Comparison of ENCODE assay signal across 12 mouse cellular contexts in genomic region chr4:109433641-109434040, GRCm38 (mm10). TPM values are rescaled to one million over a fixed set of nuclear protein-coding genes. Genes with fewer than 3 reads are reported as not detected.
DNase-seq lines count a peak whose midpoint lies in the region; ATAC-seq and TF ChIP-seq lines count a peak whose summit lies in the region.
"Had no signal": no experiment of that assay in that cellular context is flagged by ENCODE, and none has a peak within 500 bp of the region (broad histone marks: within the 10 kb centered on the region; RNA-seq: fewer than 3 reads in every experiment).

No protein-coding gene starts in this region.

- no peaks in the 10 kb centered on the region for H3K27me3 ChIP-seq in heart, embryonic 10.5 days (ENCODE audit: insufficient read depth, poor library complexity, severe bottlenecking)
- no peaks in the 10 kb centered on the region for H3K27me3 ChIP-seq in heart, embryonic 15.5 days
- H3K27me3 ChIP-seq in midbrain, postnatal 0 days (ENCODE audit: insufficient read depth, low read length): no peaks in the 10 kb centered on the region
- no peaks in the 10 kb centered on the region for H3K27me3 ChIP-seq in hindbrain, embryonic 13.5 days
- H3K27me3 ChIP-seq: hindbrain, embryonic 15.5 days; limb, embryonic 12.5 days had no signal

- no peak overlapping the region; the same call in 1 of the 2 replicates for H3K27ac ChIP-seq in heart, embryonic 10.5 days
- H3K27ac ChIP-seq in heart, embryonic 15.5 days: peak overlapping the region; percentile 6
- H3K27ac ChIP-seq in midbrain, postnatal 0 days (ENCODE audit: low read depth, low read length): no peak overlapping the region
- no peak overlapping the region for H3K27ac ChIP-seq in hindbrain, embryonic 13.5 days
- H3K27ac ChIP-seq: hindbrain, embryonic 15.5 days had no signal

- 70% methylated on average over 6 of the region's 6 CpGs for WGBS in heart, embryonic 10.5 days
- WGBS in heart, embryonic 15.5 days: 45% methylated on average over 6 of the region's 6 CpGs
- WGBS in lung, adult 2 months: 52% methylated on average over 6 of the region's 6 CpGs
- WGBS in midbrain, postnatal 0 days: 76% methylated on average over 6 of the region's 6 CpGs
- WGBS in hindbrain, embryonic 13.5 days: 85% methylated on average over 6 of the region's 6 CpGs

- H3K4me2 ChIP-seq in heart, embryonic 15.5 days: no peak overlapping the region
- H3K4me2 ChIP-seq in midbrain, postnatal 0 days (ENCODE audit: low read depth, low read length, poor library complexity, severe bottlenecking): no peak overlapping the region
- H3K4me2 ChIP-seq in hindbrain, embryonic 13.5 days: no peak overlapping the region
- H3K4me2 ChIP-seq: hindbrain, embryonic 15.5 days; limb, embryonic 12.5 days had no signal

- no peaks in the 10 kb centered on the region for H3K36me3 ChIP-seq in heart, embryonic 10.5 days
- no peaks in the 10 kb centered on the region for H3K36me3 ChIP-seq in heart, embryonic 15.5 days
- H3K36me3 ChIP-seq in midbrain, postnatal 0 days (ENCODE audit: insufficient read depth, low read length): no peaks in the 10 kb centered on the region
- no peaks in the 10 kb centered on the region for H3K36me3 ChIP-seq in hindbrain, embryonic 13.5 days
- H3K36me3 ChIP-seq: hindbrain, embryonic 15.5 days; limb, embryonic 12.5 days had no signal

- H3K4me1 ChIP-seq in heart, embryonic 10.5 days: peaks cover 37% of the 10 kb centered on the region
- H3K4me1 ChIP-seq in heart, embryonic 15.5 days (replicated peaks): peaks cover 28% of the 10 kb centered on the region
- H3K4me1 ChIP-seq in lung, adult 2 months (ENCODE audit: control insufficient read depth, insufficient read depth, low read length): peaks cover 3% of the 10 kb centered on the region
- H3K4me1 ChIP-seq in midbrain, postnatal 0 days (ENCODE audit: insufficient read depth, low read length): no peaks in the 10 kb centered on the region
- H3K4me1 ChIP-seq in hindbrain, embryonic 13.5 days (replicated peaks): peaks cover 15% of the 10 kb centered on the region; the same call in 1 of the 2 replicates
- H3K4me1 ChIP-seq: hindbrain, embryonic 15.5 days had no signal

- TF ChIP-seq POLR2A in lung, adult 2 months (IDR thresholded peaks at IDR 0.05; ENCODE audit: borderline replicate concordance, extremely low read depth, low read depth, low read length): no peak

- no peak overlapping the region for H3K4me3 ChIP-seq in heart, embryonic 10.5 days
- H3K4me3 ChIP-seq in heart, embryonic 15.5 days: no peak overlapping the region
- no peak overlapping the region for H3K4me3 ChIP-seq in lung, adult 2 months (replicated peaks; ENCODE audit: extremely low read depth, low read depth, low read length)
- no peak overlapping the region for H3K4me3 ChIP-seq in midbrain, postnatal 0 days (ENCODE audit: low read depth, low read length)
- H3K4me3 ChIP-seq in hindbrain, embryonic 13.5 days: no peak overlapping the region
- H3K4me3 ChIP-seq: erythroblast, embryonic 14.5 days; hindbrain, embryonic 15.5 days; limb, embryonic 12.5 days had no signal

- ATAC-seq in heart, embryonic 15.5 days (replicated peaks; ENCODE audit: insufficient number of reproducible peaks, insufficient read depth, low FRiP score, low read depth): peak; percentile 37; the same call in 1 of the 2 replicates
- ATAC-seq in midbrain, postnatal 0 days (ENCODE audit: low FRiP score): no peak
- ATAC-seq in hindbrain, embryonic 13.5 days (ENCODE audit: low FRiP score): no peak

- H3K9ac ChIP-seq in heart, embryonic 15.5 days: no peak overlapping the region
- H3K9ac ChIP-seq in midbrain, postnatal 0 days (replicated peaks; ENCODE audit: low read length, poor library complexity, severe bottlenecking): no peak overlapping the region
- no peak overlapping the region for H3K9ac ChIP-seq in hindbrain, embryonic 13.5 days
- H3K9ac ChIP-seq: hindbrain, embryonic 15.5 days; limb, embryonic 12.5 days had no signal

- no peaks in the 10 kb centered on the region for H3K9me3 ChIP-seq in heart, embryonic 10.5 days
- H3K9me3 ChIP-seq in heart, embryonic 15.5 days (replicated peaks): no peaks in the 10 kb centered on the region
- no peaks in the 10 kb centered on the region for H3K9me3 ChIP-seq in midbrain, postnatal 0 days (ENCODE audit: low read length)
- H3K9me3 ChIP-seq in hindbrain, embryonic 13.5 days: no peaks in the 10 kb centered on the region
- H3K9me3 ChIP-seq: hindbrain, embryonic 15.5 days; limb, embryonic 12.5 days had no signal

- DNase-seq in heart, adult 11 months: peak; percentile 97
- DNase-seq in heart, embryonic 10.5 days (ENCODE audit: low spot score): no peak
- DNase-seq in adrenal gland, adult 18-20 months (ENCODE audit: low spot score in 2 of 2): peak; percentile 30 to 56
- DNase-seq in lung, adult 2 months: peak; percentile 63
- no peak for DNase-seq in midbrain, postnatal 0 days (ENCODE audit: low spot score)
- DNase-seq in layer of hippocampus, adult 9-10 months (ENCODE audit: low spot score): no peak
- DNase-seq: thymus, adult 2 months had no signal

- no peak for TF ChIP-seq CTCF in lung, adult 2 months (IDR thresholded peaks at IDR 0.05; ENCODE audit: insufficient read depth, low read length)
- no peak for TF ChIP-seq CTCF in midbrain, postnatal 0 days (IDR thresholded peaks at IDR 0.05)

RNA-seq across cellular contexts. Expression of gene Ttc39a, which starts 27.2 kb away (rescaled TPM):
- 9.4 and 10.7 TPM in 2 replicates for polyA plus RNA-seq in heart, embryonic 10.5 days (2016; fragmentation: Nextera tagmentation; extraction: Ambion mirVana)
- 1 to 10 TPM; 3.8 to 6.3 TPM for total RNA-seq in adrenal gland, adult 18-20 months (2021)
- polyA plus RNA-seq in heart, embryonic 15.5 days (2015; fragmentation: Nextera tagmentation; extraction: Ambion mirVana): 5.9 and 7.0 TPM in 2 replicates
- 14.8 and 16.4 TPM in 2 replicates for polyA plus RNA-seq in lung, adult 2 months (2012; rRNA removed)
- total RNA-seq in midbrain, postnatal 0 days (2014; rRNA removed): 3.2 and 5.2 TPM in 2 replicates
- 4.7 TPM in 2 replicates for polyA plus RNA-seq in midbrain, postnatal 0 days (2015; fragmentation: Nextera tagmentation; extraction: Ambion mirVana)
- polyA plus RNA-seq in hindbrain, embryonic 13.5 days (2015; fragmentation: Nextera tagmentation; extraction: Ambion mirVana): 0.99 and 1.2 TPM in 2 replicates

RNA-seq across cellular contexts. Expression of gene Rnf11, which starts 50.9 kb away (rescaled TPM):
- 31.1 and 31.4 TPM in 2 replicates for polyA plus RNA-seq in heart, embryonic 10.5 days (2016; fragmentation: Nextera tagmentation; extraction: Ambion mirVana)
- 100 to 1,000 TPM; 187 to 242 TPM for total RNA-seq in adrenal gland, adult 18-20 months (2021)
- polyA plus RNA-seq in heart, embryonic 15.5 days (2015; fragmentation: Nextera tagmentation; extraction: Ambion mirVana): 45.8 and 48.0 TPM in 2 replicates
- polyA plus RNA-seq in lung, adult 2 months (2012; rRNA removed): 39.6 and 44.5 TPM in 2 replicates
- total RNA-seq in midbrain, postnatal 0 days (2014; rRNA removed): 158 TPM in 2 replicates
- polyA plus RNA-seq in midbrain, postnatal 0 days (2015; fragmentation: Nextera tagmentation; extraction: Ambion mirVana): 83.4 and 89.3 TPM in 2 replicates
- polyA plus RNA-seq in hindbrain, embryonic 13.5 days (2015; fragmentation: Nextera tagmentation; extraction: Ambion mirVana): 58.8 and 61.0 TPM in 2 replicates

Comparison
In these comparisons a context has a peak if more than half of its experiments do, and no peak if none do; other contexts are left out.
1. DNase-seq: peak in heart, adult 11 months (single experiment), adrenal gland, adult 18-20 months (2 of 2) and lung, adult 2 months (single experiment); none in heart, embryonic 10.5 days (single experiment), midbrain, postnatal 0 days (single experiment) and layer of hippocampus, adult 9-10 months (single experiment).